In genomic region chr14:48700790-48701370, GRCm38 (mm10) we compare ENCODE assay signal across 26 mouse cellular contexts. TPM values are rescaled to one million over a fixed set of nuclear protein-coding genes. Genes with fewer than 3 reads are reported as not detected.
"Had no signal": no experiment of that assay in that cellular context is flagged by ENCODE, and none has a peak within 500 bp of the region (broad histone marks: within the 10 kb centered on the region; RNA-seq: fewer than 3 reads in every experiment).

No protein-coding gene starts in this region.

- DNase-seq: gastrocnemius, adult 2 months; gastrocnemius, postnatal 10 days; gastrocnemius, postnatal 25 days; heart, adult 2 months; heart, postnatal 10 days; heart, postnatal 4 days; kidney, adult 18-20 months; kidney, adult 8-10 months; kidney, postnatal 10 days; kidney, postnatal 36 days; left cerebral cortex, postnatal 4 days; liver, embryonic 13.5 days; liver, postnatal 0 days had no signal

- H3K4me3 ChIP-seq: gastrocnemius, adult 2 months; heart, adult 2 months; heart, embryonic 10.5 days; heart, embryonic 12.5 days; hindbrain, embryonic 10.5 days; hindbrain, embryonic 12.5 days; intestine, embryonic 15.5 days; limb, embryonic 13.5 days; limb, embryonic 15.5 days; liver, embryonic 13.5 days; liver, embryonic 15.5 days had no signal

- H3K27ac ChIP-seq: gastrocnemius, adult 2 months; heart, adult 2 months; heart, embryonic 10.5 days; hindbrain, embryonic 10.5 days; hindbrain, embryonic 12.5 days; hindbrain, embryonic 14.5 days; intestine, embryonic 15.5 days; limb, embryonic 13.5 days; limb, embryonic 15.5 days; liver, embryonic 13.5 days; liver, embryonic 15.5 days had no signal

RNA-seq across cellular contexts. Expression of gene Otx2, which starts 27.3 kb away (rescaled TPM):
- total RNA-seq: gastrocnemius, adult 2 months; gastrocnemius, postnatal 10 days; gastrocnemius, postnatal 25 days; gastrocnemius, postnatal 4 days; granulocyte monocyte progenitor cell, adult 5-6 weeks; heart, adult 2 months; heart, postnatal 10 days; heart, postnatal 25 days; heart, postnatal 4 days; liver, adult 2 months had no signal
